Mouse (Mus musculus) G1E (cell line): ENCODE measurements at regions not wholly inside any gene's neighbourhood (a gene's known extent, or its start where the extent isn't known, plus 50 kb on each side); places are given as distances from the start of the nearest gene placed in this dataset.

ENCODE experiments used
- CTCF ChIP-seq: IDR thresholded peaks from 2 replicates; pipeline ENCODE4 v1.5.1; 2012; ENCODE audit warnings: low read depth, low read length, inconsistent platforms, mixed read lengths
- GATA1 ChIP-seq: IDR thresholded peaks from 2 replicates; pipeline ENCODE4 v1.6.1; 2012; ENCODE audit warnings: borderline replicate concordance, low read length, inconsistent platforms, mixed read lengths
- GATA2 ChIP-seq: IDR thresholded peaks from 2 replicates; pipeline ENCODE4 v1.6.1; 2012; ENCODE audit warnings: low read depth, low read length, inconsistent platforms, borderline replicate concordance
- POLR2AphosphoS5 ChIP-seq: IDR thresholded peaks from 2 replicates; pipeline ENCODE4 v1.6.1; 2012; ENCODE audit warnings: low read depth, low read length, inconsistent platforms; ENCODE audit not compliant: insufficient replicate concordance
- TAL1 ChIP-seq: conservative IDR thresholded peaks from 2 replicates; pipeline ENCODE4 v1.6.1; 2012; ENCODE audit warnings: low read depth, low read length, inconsistent platforms, mixed read lengths

- no peak for TF ChIP-seq CTCF
- no peak for TF ChIP-seq TAL1
- TF ChIP-seq GATA1 = no peak
- no peak for TF ChIP-seq GATA2
- TF ChIP-seq POLR2AphosphoS5 = no peak
Measured at GRCm38 (mm10) chr1:33269162-33269561, 400.4 kb downstream of the Prim2 start.
